Mouse (Mus musculus) cerebellum, adult 18-20 months (tissue): ENCODE measurements around the gene Txndc8.

ENCODE experiments used
- DNase-seq, 2 experiments: peaks; one replicate each; pipeline ENCODE4 v3.0.0; 2021

The Txndc8 gene

GRCm38 (mm10) chr4:58009024-58009423 is at the start of gene Txndc8:
Gene Txndc8 (minus strand): TSS chr4:58009124.
- no peak for DNase-seq

- DNase-seq: no peak
These were observed 46.7 kb upstream of the Txndc8 start for GRCm38 (mm10) chr4:58055653-58056052.

- DNase-seq: no peak
These were observed 45.5 kb upstream of the Txndc8 start for GRCm38 (mm10) chr4:58054441-58054840.

GRCm38 (mm10) chr4:58050746-58051145 is 41.8 kb upstream of the Txndc8 start:
- DNase-seq: no peak

- no peak for DNase-seq
These were observed 41.4 kb upstream of the Txndc8 start for GRCm38 (mm10) chr4:58050276-58050675.

- DNase-seq: no peak
These were observed 35.9 kb upstream of the Txndc8 start for GRCm38 (mm10) chr4:58044833-58045232.

- no peak for DNase-seq
These were observed 35.4 kb upstream of the Txndc8 start for GRCm38 (mm10) chr4:58044356-58044755.

GRCm38 (mm10) chr4:58040093-58040492 is 31.2 kb upstream of the Txndc8 start:
- no peak for DNase-seq

GRCm38 (mm10) chr4:58037096-58037705 is 28.3 kb upstream of the Txndc8 start:
- no peak for DNase-seq

GRCm38 (mm10) chr4:58034663-58035062 is 25.7 kb upstream of the Txndc8 start:
- no peak for DNase-seq

GRCm38 (mm10) chr4:58032714-58033113 is 23.8 kb upstream of the Txndc8 start:
- no peak for DNase-seq

GRCm38 (mm10) chr4:58003501-58003900 is 5.4 kb downstream of the Txndc8 start:
- no peak for DNase-seq

GRCm38 (mm10) chr4:57991425-57991824 is 17.5 kb downstream of the Txndc8 start:
- no peak for DNase-seq

GRCm38 (mm10) chr4:57974400-57975117 is 34.4 kb downstream of the Txndc8 start:
- DNase-seq: no peak

- no peak for DNase-seq
These were observed 35.2 kb downstream of the Txndc8 start for GRCm38 (mm10) chr4:57973592-57974268.

- no peak for DNase-seq
These were observed 38.6 kb downstream of the Txndc8 start for GRCm38 (mm10) chr4:57970285-57970684.

GRCm38 (mm10) chr4:57967195-57967594 is 41.7 kb downstream of the Txndc8 start:
- DNase-seq: no peak

GRCm38 (mm10) chr4:57965516-57965915 is 43.4 kb downstream of the Txndc8 start:
- no peak for DNase-seq

- no peak for DNase-seq
These were observed 44.8 kb downstream of the Txndc8 start for GRCm38 (mm10) chr4:57964143-57964542.

GRCm38 (mm10) chr4:57959056-57959455 is 49.9 kb downstream of the Txndc8 start:
- DNase-seq: no peak

- DNase-seq: no peak
These were observed 50.8 kb downstream of the Txndc8 start for GRCm38 (mm10) chr4:57958098-57958497.

- peak in 1 of 2 experiments; percentile 18 for DNase-seq
These were observed 51.5 kb downstream of the Txndc8 start for GRCm38 (mm10) chr4:57957200-57958085.
